Mouse (Mus musculus): Measurements from ENCODE around the gene Ccl26.

The Ccl26 gene

DNA sequence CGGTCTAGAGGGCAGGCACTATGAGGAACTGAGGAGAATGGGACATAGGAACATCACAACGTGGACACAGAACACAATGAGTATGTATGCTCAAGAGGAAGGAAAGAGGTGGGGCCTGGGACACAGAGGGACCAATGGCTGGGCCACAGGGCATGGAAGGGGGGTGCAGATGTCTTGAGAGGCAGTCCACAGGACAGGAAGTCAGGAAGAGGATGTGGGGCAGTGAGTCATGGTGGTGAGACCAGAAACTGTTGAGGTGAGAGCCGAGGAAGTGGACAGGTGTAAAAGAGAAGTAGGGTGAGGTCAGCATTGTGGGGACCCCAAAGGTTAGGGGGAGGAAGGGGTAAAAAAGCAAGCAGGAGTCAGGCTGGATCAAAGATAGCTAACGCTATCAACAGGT, 26.0 kb downstream of the Ccl26 start:
- peak; percentile 64 to 68 for DNase-seq

GRCm38 (mm10) chr5:135535867-135536266, 27.5 kb downstream of the Ccl26 start:
- no peak for DNase-seq

- DNase-seq: peak; percentile 85 to 92
These were observed 29.9 kb downstream of the Ccl26 start for GRCm38 (mm10) chr5:135533431-135533830.

- DNase-seq: no peak
These were observed 32.0 kb downstream of the Ccl26 start for GRCm38 (mm10) chr5:135531306-135531845.

- DNase-seq: no peak
These were observed 33.4 kb downstream of the Ccl26 start for GRCm38 (mm10) chr5:135529964-135530363.

DNA sequence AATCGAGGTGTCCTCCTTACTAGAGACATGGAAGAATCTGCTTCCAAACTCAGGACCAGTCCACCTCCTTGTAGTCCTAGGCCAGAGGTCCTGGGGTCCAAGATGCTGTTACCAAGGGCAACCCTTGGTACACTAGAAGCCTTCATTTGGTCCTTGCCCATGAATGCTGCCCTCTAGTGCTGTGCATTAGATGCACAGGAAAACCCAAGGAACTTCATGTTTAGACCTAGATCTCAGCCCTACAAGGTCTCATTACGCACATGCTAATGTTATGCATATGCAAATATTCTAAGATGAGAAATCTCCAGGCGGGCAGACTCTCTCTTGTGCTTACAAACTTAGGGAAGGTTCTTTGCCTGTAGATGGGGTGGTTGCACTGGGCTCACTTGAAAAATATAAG, 34.1 kb downstream of the Ccl26 start:
- DNase-seq: no peak

- DNase-seq: no peak
These were observed 35.4 kb downstream of the Ccl26 start for GRCm38 (mm10) chr5:135527986-135528385.

- peak in 1 of 2 experiments; percentile 33 for DNase-seq
These were observed 38.5 kb downstream of the Ccl26 start for GRCm38 (mm10) chr5:135524660-135525560.

DNA sequence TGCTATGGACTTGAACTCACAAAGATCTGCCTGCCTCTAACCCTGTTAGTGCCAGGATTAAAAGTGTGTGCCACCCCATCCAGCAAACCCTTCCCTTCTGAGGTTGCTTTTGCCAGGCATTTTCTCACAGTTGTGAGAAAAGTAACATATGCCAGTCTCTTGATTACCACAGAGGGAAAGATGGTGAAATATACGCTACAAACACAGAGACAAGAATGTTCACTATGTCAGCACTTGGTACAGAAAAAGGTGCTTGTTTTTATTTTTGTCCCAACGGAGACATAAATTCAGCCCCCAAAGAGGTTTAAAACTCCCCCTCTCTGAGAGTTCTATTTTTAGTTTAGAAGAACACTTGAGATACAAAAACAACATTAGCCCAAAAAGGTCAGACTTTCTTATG, 39.3 kb downstream of the Ccl26 start:
- DNase-seq: no peak

DNA sequence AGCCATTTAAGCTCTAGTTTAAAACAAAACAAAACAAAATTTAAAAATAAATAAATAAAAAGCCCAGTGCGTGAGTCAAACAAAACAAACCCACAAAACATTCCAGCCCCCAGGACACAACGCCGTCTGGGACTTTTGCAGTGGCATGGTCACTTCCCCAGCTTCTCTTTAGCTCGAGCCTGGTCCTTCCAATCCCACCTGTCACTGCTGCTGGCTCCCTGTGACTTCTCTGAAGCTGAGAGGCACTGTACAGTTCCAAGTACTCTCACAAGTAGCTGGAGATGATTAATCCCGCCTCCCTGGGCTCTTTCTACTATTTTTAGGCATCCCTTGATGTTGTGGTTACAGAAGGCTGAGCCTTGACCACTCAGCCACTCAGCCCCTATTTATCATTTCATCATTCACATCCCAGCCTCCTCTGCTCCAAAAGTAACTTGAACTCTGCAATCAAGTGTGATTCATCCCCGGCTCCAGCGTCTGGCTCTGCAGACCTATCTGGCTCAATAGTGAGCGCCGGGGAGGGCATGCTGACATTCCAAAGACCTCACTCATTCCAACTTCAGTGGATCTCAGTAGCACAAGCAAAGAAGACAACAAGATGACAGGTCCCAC, 41.2 kb downstream of the Ccl26 start:
- DNase-seq: peak; percentile 42 to 61

DNA sequence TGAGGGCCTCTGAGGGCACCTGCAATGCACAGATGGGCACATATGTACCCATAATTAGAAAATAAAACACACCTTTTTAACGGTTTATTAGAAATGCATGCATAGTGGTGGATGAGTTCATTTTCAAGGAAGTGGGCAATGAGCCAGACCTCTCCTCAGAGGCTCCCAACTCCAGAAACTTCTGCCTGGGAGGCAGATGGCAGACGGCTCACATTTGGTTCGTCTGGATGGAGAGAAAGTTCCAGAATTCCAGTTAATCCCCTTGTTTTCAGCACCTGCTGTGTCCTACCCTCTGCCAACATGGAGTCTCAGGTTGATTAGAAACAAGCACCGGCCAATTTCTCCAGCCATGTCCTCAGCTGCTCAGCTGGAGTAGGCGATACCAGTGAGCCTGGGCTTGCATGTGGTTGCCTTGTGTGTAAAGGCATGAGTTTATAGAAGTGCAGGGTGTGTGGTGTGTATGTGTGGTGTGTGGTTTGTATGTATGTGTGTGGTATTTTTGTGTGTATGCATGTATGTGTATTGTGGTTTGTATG, 46.0 kb downstream of the Ccl26 start:
- no peak for DNase-seq

- no peak for DNase-seq
These were observed 50.2 kb downstream of the Ccl26 start for GRCm38 (mm10) chr5:135513131-135513530.

DNA sequence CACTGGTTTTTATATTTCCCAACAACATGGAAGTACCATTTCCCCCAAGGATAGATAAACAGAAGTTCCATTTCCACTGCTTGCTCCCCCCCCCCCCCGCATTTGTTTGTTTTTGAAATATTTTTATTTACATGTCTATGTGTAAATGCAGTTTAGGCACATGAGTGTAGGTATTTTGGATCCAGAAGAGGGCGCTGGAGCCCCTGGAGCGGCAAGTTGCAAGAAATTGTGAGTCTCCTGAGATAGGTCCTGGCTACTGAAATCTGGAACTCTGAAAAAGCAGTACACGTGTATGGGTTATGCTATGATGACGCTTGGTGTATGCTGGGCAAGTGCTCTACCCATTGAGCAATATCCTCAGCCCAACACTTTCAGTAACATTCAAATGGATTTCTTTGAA, 52.3 kb downstream of the Ccl26 start:
- no peak for DNase-seq

All from lung, adult 18-20 months (tissue).